ENCODE assay signal across 14 mouse cellular contexts in the genomic region with DNA sequence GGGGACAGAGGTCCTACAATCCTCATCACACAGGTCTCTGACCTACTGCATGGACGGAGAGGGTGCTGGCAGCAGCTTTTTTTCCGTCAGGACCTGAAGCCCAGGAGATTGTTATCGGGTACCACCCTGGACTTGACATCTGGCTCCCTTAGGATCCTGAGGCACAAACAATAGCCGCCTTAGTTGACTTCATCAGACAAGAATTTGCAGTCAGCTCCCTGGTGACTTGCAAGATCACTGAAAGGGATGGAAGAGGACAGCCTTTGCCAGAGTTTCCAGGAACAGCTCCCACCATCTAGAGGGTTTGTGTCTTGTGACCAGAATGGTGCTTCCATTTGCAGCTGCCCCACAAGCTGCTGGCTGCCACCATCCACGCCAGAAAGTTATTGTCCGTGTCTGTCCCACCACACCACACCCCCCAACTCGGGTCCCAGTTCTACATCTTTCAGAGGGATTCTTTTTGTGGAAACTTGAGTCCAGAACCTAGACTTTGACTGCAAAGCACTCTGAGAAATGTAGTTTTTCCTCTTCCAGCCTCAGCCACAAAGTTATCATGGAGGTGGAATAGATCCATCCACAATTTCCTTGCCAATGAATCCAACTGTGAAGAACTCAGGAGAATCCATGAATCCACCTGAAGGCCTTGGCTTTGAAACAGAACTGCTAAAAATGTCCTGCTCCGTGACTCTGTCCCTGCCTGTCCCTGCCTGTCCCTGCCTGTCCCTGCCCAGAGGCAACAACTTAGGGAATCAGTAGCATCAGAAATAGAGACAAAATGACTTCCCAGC. TPM values are rescaled to one million over a fixed set of nuclear protein-coding genes. Genes with fewer than 3 reads are reported as not detected.
"Had no signal": no experiment of that assay in that cellular context is flagged by ENCODE, and none has a peak within 500 bp of the region (broad histone marks: within the 10 kb centered on the region; RNA-seq: fewer than 3 reads in every experiment).

No protein-coding gene starts in this region.

- H3K27me3 ChIP-seq: limb, embryonic 13.5 days; neural tube, embryonic 12.5 days had no signal

- H3K9me3 ChIP-seq: limb, embryonic 13.5 days; midbrain, embryonic 10.5 days; neural tube, embryonic 12.5 days had no signal

- DNase-seq: kidney, postnatal 10 days; kidney, postnatal 4 days; lung, adult 2 months; lung, postnatal 4 days; midbrain, embryonic 14.5 days; thymus, postnatal 4 days had no signal

- H3K4me3 ChIP-seq: layer of hippocampus, adult 2 months; limb, embryonic 13.5 days; midbrain, embryonic 10.5 days; neural tube, embryonic 12.5 days had no signal

- ATAC-seq: lung, postnatal 0 days had no signal

- H3K4me2 ChIP-seq: limb, embryonic 13.5 days; neural tube, embryonic 12.5 days had no signal

- H3K9ac ChIP-seq: limb, embryonic 13.5 days; liver, embryonic 14.5 days; neural tube, embryonic 12.5 days had no signal

- H3K27ac ChIP-seq: layer of hippocampus, adult 2 months; limb, embryonic 13.5 days; liver, embryonic 14.5 days; midbrain, embryonic 10.5 days; neural tube, embryonic 12.5 days; stomach, postnatal 0 days had no signal

RNA-seq across cellular contexts. Expression of a gene that starts 51.8 kb away (rescaled TPM):
- total RNA-seq: neutrophil, adult 5-6 weeks had no signal
